ENCODE assay signal across 12 mouse cellular contexts in genomic region chr7:101395471-101395870, GRCm38 (mm10). TPM values are rescaled to one million over a fixed set of nuclear protein-coding genes. Genes with fewer than 3 reads are reported as not detected.
DNase-seq lines count a peak whose midpoint lies in the region; ATAC-seq lines count a peak whose summit lies in the region.
"Had no signal": no experiment of that assay in that cellular context is flagged by ENCODE, and none has a peak within 500 bp of the region (broad histone marks: within the 10 kb centered on the region; RNA-seq: fewer than 3 reads in every experiment).

No protein-coding gene starts in this region.

- peak overlapping the region; percentile 46 for H3K4me3 ChIP-seq in lung, embryonic 16.5 days (ENCODE audit: low read length)
- no peak overlapping the region for H3K4me3 ChIP-seq in neural tube, embryonic 15.5 days (replicated peaks)

- H3K4me2 ChIP-seq in lung, embryonic 16.5 days (ENCODE audit: low read depth, low read length): peak overlapping the region; percentile 67
- H3K4me2 ChIP-seq in neural tube, embryonic 15.5 days: peak overlapping the region; percentile 20

- 47% methylated on average over 2 of the region's 2 CpGs for WGBS in lung, embryonic 16.5 days
- WGBS in neural tube, embryonic 15.5 days: 76% methylated on average over 2 of the region's 2 CpGs

- intact Hi-C loops in gastrocnemius, postnatal 14 days (cut with DNase I; ENCODE audit: low total_unique reads): no loop called here
- intact Hi-C loops in heart, postnatal 14 days (cut with DNase I): no loop called here

- H3K27ac ChIP-seq in lung, embryonic 16.5 days (ENCODE audit: low read length): peak overlapping the region; percentile 99
- H3K27ac ChIP-seq in neural tube, embryonic 15.5 days (replicated peaks): no peak overlapping the region

- H3K9ac ChIP-seq in lung, embryonic 16.5 days (ENCODE audit: low read length): peak overlapping the region; percentile 68
- no peak overlapping the region for H3K9ac ChIP-seq in neural tube, embryonic 15.5 days (replicated peaks)

- peaks cover 20% of the 10 kb centered on the region for H3K36me3 ChIP-seq in lung, embryonic 16.5 days (ENCODE audit: control insufficient read depth, insufficient read depth, low read length)
- no peaks in the 10 kb centered on the region for H3K36me3 ChIP-seq in neural tube, embryonic 15.5 days

- ATAC-seq in lung, embryonic 16.5 days (ENCODE audit: low read depth): no peak
- ATAC-seq in neural tube, embryonic 15.5 days (ENCODE audit: low FRiP score): no peak
- ATAC-seq: Patski had no signal

- no peaks in the 10 kb centered on the region for H3K27me3 ChIP-seq in lung, embryonic 16.5 days (ENCODE audit: control insufficient read depth, insufficient read depth, low read depth, low read length)
- no peaks in the 10 kb centered on the region for H3K27me3 ChIP-seq in neural tube, embryonic 15.5 days (replicated peaks)
- H3K27me3 ChIP-seq: Patski had no signal

- H3K9me3 ChIP-seq in lung, embryonic 16.5 days (ENCODE audit: control insufficient read depth, low read length): no peaks in the 10 kb centered on the region
- no peaks in the 10 kb centered on the region for H3K9me3 ChIP-seq in neural tube, embryonic 15.5 days (replicated peaks)
- H3K9me3 ChIP-seq: forebrain, embryonic 10.5 days had no signal

- H3K4me1 ChIP-seq in lung, embryonic 16.5 days (replicated peaks; ENCODE audit: control insufficient read depth, insufficient read depth, low read length): peaks cover 39% of the 10 kb centered on the region
- peaks cover 8% of the 10 kb centered on the region for H3K4me1 ChIP-seq in neural tube, embryonic 15.5 days

- peak; percentile 31 for DNase-seq in gastrocnemius, postnatal 14 days
- DNase-seq in gastrocnemius, adult 18-20 months (ENCODE audit: low spot score): no peak
- DNase-seq in lung, postnatal 14 days: no peak
- peak; percentile 36 to 62 for DNase-seq in heart, postnatal 14 days
- DNase-seq in adrenal gland, postnatal 36 days: no peak
- DNase-seq in urinary bladder, adult 2 months (ENCODE audit: low spot score): no peak
- DNase-seq: cerebellum, postnatal 10 days had no signal

RNA-seq across cellular contexts. Expression of gene Gm45837, which starts 15.2 kb away (rescaled TPM):
- 1 to 10 TPM; 2.3 to 6.4 TPM for total RNA-seq in gastrocnemius, postnatal 14 days (2021)
- total RNA-seq in gastrocnemius, adult 18-20 months (2021): not detected
- polyA plus RNA-seq in lung, embryonic 16.5 days (2015; fragmentation: Nextera tagmentation; extraction: Ambion mirVana): 2.4 and 8.8 TPM in 2 replicates
- not detected for total RNA-seq in heart, postnatal 14 days (2021)
- 0.99 TPM in 1 of 2 replicates, not detected in the other for polyA plus RNA-seq in neural tube, embryonic 15.5 days (2015; fragmentation: Nextera tagmentation; extraction: Ambion mirVana)
- total RNA-seq in adrenal gland, postnatal 36 days (2021): 1 to 10 TPM in 1 of 2 experiments, not detected in 1; 3.8 TPM
- polyA plus RNA-seq in urinary bladder, adult 2 months (2012; rRNA removed): 1.5 TPM in 1 of 2 replicates, not detected in the other
- polyA plus RNA-seq: C2C12; forebrain, embryonic 10.5 days had no signal

RNA-seq across cellular contexts. Expression of gene Pde2a, which starts 26.0 kb away (rescaled TPM):
- 10 to 100 TPM; 35.1 to 37.3 TPM for total RNA-seq in gastrocnemius, postnatal 14 days (2021)
- 10 to 100 TPM; 21.0 to 23.0 TPM for total RNA-seq in gastrocnemius, adult 18-20 months (2021)
- 14.8 and 22.5 TPM in 2 replicates for polyA plus RNA-seq in lung, embryonic 16.5 days (2015; fragmentation: Nextera tagmentation; extraction: Ambion mirVana)
- total RNA-seq in heart, postnatal 14 days (2021): 10 to 100 TPM; 72.2 to 78.0 TPM
- polyA plus RNA-seq in neural tube, embryonic 15.5 days (2015; fragmentation: Nextera tagmentation; extraction: Ambion mirVana): 27.9 and 28.5 TPM in 2 replicates
- total RNA-seq in adrenal gland, postnatal 36 days (2021): 100 to 1,000 TPM; 163 to 207 TPM
- 30.4 and 53.1 TPM in 2 replicates for polyA plus RNA-seq in urinary bladder, adult 2 months (2012; rRNA removed)

RNA-seq across cellular contexts. Expression of gene Arap1, which starts 47.6 kb away (rescaled TPM):
- 10 to 100 TPM; 19.5 to 21.0 TPM for total RNA-seq in gastrocnemius, postnatal 14 days (2021)
- total RNA-seq in gastrocnemius, adult 18-20 months (2021): 10 to 100 TPM; 18.6 to 21.4 TPM
- polyA plus RNA-seq in lung, embryonic 16.5 days (2015; fragmentation: Nextera tagmentation; extraction: Ambion mirVana): 115 and 118 TPM in 2 replicates
- 10 to 100 TPM; 38.6 to 41.8 TPM for total RNA-seq in heart, postnatal 14 days (2021)
- 9.7 and 19.9 TPM in 2 replicates for polyA plus RNA-seq in neural tube, embryonic 15.5 days (2015; fragmentation: Nextera tagmentation; extraction: Ambion mirVana)
- total RNA-seq in adrenal gland, postnatal 36 days (2021): 10 to 100 TPM; 30.0 to 35.4 TPM
- 110 and 127 TPM in 2 replicates for polyA plus RNA-seq in urinary bladder, adult 2 months (2012; rRNA removed)

Comparison
In these comparisons a context has a peak if more than half of its experiments do, and no peak if none do; other contexts are left out.
1. DNase-seq: peak in gastrocnemius, postnatal 14 days (single experiment) and heart, postnatal 14 days (2 of 2); none in gastrocnemius, adult 18-20 months (single experiment), lung, postnatal 14 days (single experiment), adrenal gland, postnatal 36 days (0 of 2) and urinary bladder, adult 2 months (single experiment).